Mouse (Mus musculus): ENCODE data around the gene Kif1bp. TPM values are rescaled to one million over a fixed set of nuclear protein-coding genes. Genes with fewer than 3 reads are reported as not detected.
A peak's percentile ranks its signal among the peaks of the same experiment; 100 is the strongest.
"Not testable (repeated sequence)": the region's sequence is repeated elsewhere in the genome, so short reads cannot be mapped to it uniquely, and the experiment has no call there.

The Kif1bp gene
- total RNA-seq, 1 experiment, result 17.3 TPM

- no peak for DNase-seq (ENCODE audit: low read depth, low spot score)
- Histone ChIP-seq H3K27ac (ENCODE audit: insufficient read depth, low read depth, low read length, poor library complexity, severe bottlenecking) (peak overlapping the region; percentile 62), H3K9ac (ENCODE audit: insufficient read depth, low read depth, low read length, poor library complexity, severe bottlenecking) (peak overlapping the region; percentile 97), H3K36me3 (ENCODE audit: control insufficient read depth, insufficient read depth, low read length, poor library complexity, severe bottlenecking) (peaks cover 21% of the 10 kb centered on the region), H3K4me3 (ENCODE audit: insufficient read depth in 1 of 2, low read depth in 1 of 2, low read length in 2 of 2, poor library complexity in 1 of 2, severe bottlenecking in 1 of 2) (peak overlapping the region; percentile 71 to 93), H3K4me1 (ENCODE audit: control insufficient read depth in 2 of 2, insufficient read depth in 2 of 2, low read length in 2 of 2, poor library complexity in 1 of 2) (peaks cover 2 to 3% of the 10 kb centered on the region in 2 experiments; a peak in 3 of 4 replicates), H3K9me3 (ENCODE audit: control insufficient read depth, insufficient read depth, low read depth, low read length) (no peaks in the 10 kb centered on the region)
- in situ Hi-C loops (cut with MboI; ENCODE audit: low sequenced_read_pairs in 2 of 2, unreplicated experiment in 2 of 2), result no loop called here
- TF ChIP-seq HCFC1 (IDR thresholded peaks at IDR 0.05; ENCODE audit: borderline replicate concordance, insufficient read depth, low read length), result no peak
- TF ChIP-seq MAFK (IDR thresholded peaks at IDR 0.05; ENCODE audit: insufficient read depth, low read depth, low read length), result no peak
- no peak for TF ChIP-seq CHD2 (IDR thresholded peaks at IDR 0.05; ENCODE audit: low read depth, low read length)
- no peak for TF ChIP-seq ZC3H11A (IDR thresholded peaks at IDR 0.05; ENCODE audit: borderline replicate concordance, low read depth, low read length)
- TF ChIP-seq ZNF384 (IDR thresholded peaks at IDR 0.05; ENCODE audit: low read depth, low read length), result no peak
Measured at GRCm38 (mm10) chr10:62601833-62602176, 23.5 kb upstream of the Kif1bp start.

GRCm38 (mm10) chr10:62601053-62601791 lies 23.0 kb upstream of the Kif1bp start:
- no peak for TF ChIP-seq ZNF384 (IDR thresholded peaks at IDR 0.05; ENCODE audit: low read depth, low read length)
- TF ChIP-seq CHD2 (IDR thresholded peaks at IDR 0.05; ENCODE audit: low read depth, low read length), result no peak
- no peak for TF ChIP-seq HCFC1 (IDR thresholded peaks at IDR 0.05; ENCODE audit: borderline replicate concordance, insufficient read depth, low read length)
- TF ChIP-seq MAFK (IDR thresholded peaks at IDR 0.05; ENCODE audit: insufficient read depth, low read depth, low read length), result no peak
- TF ChIP-seq ZC3H11A (IDR thresholded peaks at IDR 0.05; ENCODE audit: borderline replicate concordance, low read depth, low read length), result no peak
- H3K27ac ChIP-seq (ENCODE audit: insufficient read depth, low read depth, low read length, poor library complexity, severe bottlenecking), result no peak overlapping the region
- H3K9ac ChIP-seq (ENCODE audit: insufficient read depth, low read depth, low read length, poor library complexity, severe bottlenecking), result peak overlapping the region; percentile 97
- peak overlapping the region; percentile 71 to 93 for H3K4me3 ChIP-seq (ENCODE audit: insufficient read depth in 1 of 2, low read depth in 1 of 2, low read length in 2 of 2, poor library complexity in 1 of 2, severe bottlenecking in 1 of 2)
- peaks cover 24% of the 10 kb centered on the region for H3K36me3 ChIP-seq (ENCODE audit: control insufficient read depth, insufficient read depth, low read length, poor library complexity, severe bottlenecking)
- DNase-seq (ENCODE audit: low read depth, low spot score), result no peak
- H3K9me3 ChIP-seq (ENCODE audit: control insufficient read depth, insufficient read depth, low read depth, low read length), result no peaks in the 10 kb centered on the region
- in situ Hi-C loops (cut with MboI; ENCODE audit: low sequenced_read_pairs in 2 of 2, unreplicated experiment in 2 of 2), result no loop called here
- H3K4me1 ChIP-seq (ENCODE audit: control insufficient read depth in 2 of 2, insufficient read depth in 2 of 2, low read length in 2 of 2, poor library complexity in 1 of 2), result peaks cover 2 to 4% of the 10 kb centered on the region in 2 experiments; a peak in 3 of 4 replicates

GRCm38 (mm10) chr10:62600056-62600455 lies 21.8 kb upstream of the Kif1bp start:
- Histone ChIP-seq H3K9ac (ENCODE audit: insufficient read depth, low read depth, low read length, poor library complexity, severe bottlenecking) (peak overlapping the region; percentile 12; the same call in 1 of the 2 replicates), H3K4me3 (ENCODE audit: insufficient read depth in 1 of 2, low read depth in 1 of 2, low read length in 2 of 2, poor library complexity in 1 of 2, severe bottlenecking in 1 of 2) (peak overlapping the region in 1 of 2 experiments; percentile 93; a peak in 1 of 4 replicates), H3K36me3 (ENCODE audit: control insufficient read depth, insufficient read depth, low read length, poor library complexity, severe bottlenecking) (peaks cover 28% of the 10 kb centered on the region), H3K9me3 (ENCODE audit: control insufficient read depth, insufficient read depth, low read depth, low read length) (no peaks in the 10 kb centered on the region), H3K4me1 (ENCODE audit: control insufficient read depth in 2 of 2, insufficient read depth in 2 of 2, low read length in 2 of 2, poor library complexity in 1 of 2) (peaks cover 2 to 4% of the 10 kb centered on the region in 2 experiments; a peak in 3 of 4 replicates), H3K27ac (ENCODE audit: insufficient read depth, low read depth, low read length, poor library complexity, severe bottlenecking) (no peak overlapping the region)
- no peak for DNase-seq (ENCODE audit: low read depth, low spot score)
- in situ Hi-C loops (cut with MboI; ENCODE audit: low sequenced_read_pairs in 2 of 2, unreplicated experiment in 2 of 2), result no loop called here
- TF ChIP-seq MAFK (IDR thresholded peaks at IDR 0.05; ENCODE audit: insufficient read depth, low read depth, low read length), result no peak
- TF ChIP-seq HCFC1 (IDR thresholded peaks at IDR 0.05; ENCODE audit: borderline replicate concordance, insufficient read depth, low read length), result no peak
- no peak for TF ChIP-seq CHD2 (IDR thresholded peaks at IDR 0.05; ENCODE audit: low read depth, low read length)

GRCm38 (mm10) chr10:62599311-62599710 lies 21.1 kb upstream of the Kif1bp start:
- H3K27ac ChIP-seq (ENCODE audit: insufficient read depth, low read depth, low read length, poor library complexity, severe bottlenecking); H3K9ac ChIP-seq (ENCODE audit: insufficient read depth, low read depth, low read length, poor library complexity, severe bottlenecking); H3K9me3 ChIP-seq (ENCODE audit: control insufficient read depth, insufficient read depth, low read depth, low read length); H3K4me3 ChIP-seq (ENCODE audit: insufficient read depth in 1 of 2, low read depth in 1 of 2, low read length in 2 of 2, poor library complexity in 1 of 2, severe bottlenecking in 1 of 2); H3K4me1 ChIP-seq (ENCODE audit: control insufficient read depth in 2 of 2, insufficient read depth in 2 of 2, low read length in 2 of 2, poor library complexity in 1 of 2); DNase-seq (ENCODE audit: low read depth, low spot score); in situ Hi-C loops (cut with MboI; ENCODE audit: low sequenced_read_pairs in 2 of 2, unreplicated experiment in 2 of 2): not testable (repeated sequence)
- TF ChIP-seq ZNF384 (IDR thresholded peaks at IDR 0.05; ENCODE audit: low read depth, low read length), result peak; percentile 87
- H3K36me3 ChIP-seq (ENCODE audit: control insufficient read depth, insufficient read depth, low read length, poor library complexity, severe bottlenecking), result peaks cover 34% of the 10 kb centered on the region

- Histone ChIP-seq H3K9ac (ENCODE audit: insufficient read depth, low read depth, low read length, poor library complexity, severe bottlenecking) (no peak overlapping the region), H3K4me1 (ENCODE audit: control insufficient read depth in 2 of 2, insufficient read depth in 2 of 2, low read length in 2 of 2, poor library complexity in 1 of 2) (peaks cover 0 to 2% of the 10 kb centered on the region in 2 experiments; a peak in 2 of 4 replicates), H3K27ac (ENCODE audit: insufficient read depth, low read depth, low read length, poor library complexity, severe bottlenecking) (no peak overlapping the region), H3K4me3 (ENCODE audit: insufficient read depth in 1 of 2, low read depth in 1 of 2, low read length in 2 of 2, poor library complexity in 1 of 2, severe bottlenecking in 1 of 2) (no peak overlapping the region), H3K9me3 (ENCODE audit: control insufficient read depth, insufficient read depth, low read depth, low read length) (no peaks in the 10 kb centered on the region), H3K36me3 (ENCODE audit: control insufficient read depth, insufficient read depth, low read length, poor library complexity, severe bottlenecking) (peaks cover 73% of the 10 kb centered on the region)
- in situ Hi-C loops (cut with MboI; ENCODE audit: low sequenced_read_pairs in 2 of 2, unreplicated experiment in 2 of 2), result no loop called here
- no peak for DNase-seq (ENCODE audit: low read depth, low spot score)
- TF ChIP-seq HCFC1 (IDR thresholded peaks at IDR 0.05; ENCODE audit: borderline replicate concordance, insufficient read depth, low read length) (no peak), CHD2 (IDR thresholded peaks at IDR 0.05; ENCODE audit: low read depth, low read length) (no peak), ZC3H11A (IDR thresholded peaks at IDR 0.05; ENCODE audit: borderline replicate concordance, low read depth, low read length) (no peak), ZNF384 (IDR thresholded peaks at IDR 0.05; ENCODE audit: low read depth, low read length) (no peak), MAFK (IDR thresholded peaks at IDR 0.05; ENCODE audit: insufficient read depth, low read depth, low read length) (no peak)
Measured at GRCm38 (mm10) chr10:62592496-62592895, 14.2 kb upstream of the Kif1bp start.

All from ES-E14 (cell line).